Mouse (Mus musculus) inflammation-experienced regulatory T-cells, adult 6 months (primary cell): ENCODE results near the gene Rabl6. TPM values are rescaled to one million over a fixed set of nuclear protein-coding genes. Genes with fewer than 3 reads are reported as not detected.

ENCODE experiments used
- ATAC-seq: one replicate; pipeline ENCODE4 v1.8.0; 2017
- polyA plus RNA-seq, 3 experiments: library from polyadenylated mRNA; unstranded; fragments of 100-300 nt; shearing (Covaris generic); gene quantifications; one replicate each; pipeline ENCODE4 v1.2.1; 2017

Rabl6 gene
- 10 to 100 TPM; 14.0 to 28.3 (median 18.0) TPM for polyA plus RNA-seq

DNA sequence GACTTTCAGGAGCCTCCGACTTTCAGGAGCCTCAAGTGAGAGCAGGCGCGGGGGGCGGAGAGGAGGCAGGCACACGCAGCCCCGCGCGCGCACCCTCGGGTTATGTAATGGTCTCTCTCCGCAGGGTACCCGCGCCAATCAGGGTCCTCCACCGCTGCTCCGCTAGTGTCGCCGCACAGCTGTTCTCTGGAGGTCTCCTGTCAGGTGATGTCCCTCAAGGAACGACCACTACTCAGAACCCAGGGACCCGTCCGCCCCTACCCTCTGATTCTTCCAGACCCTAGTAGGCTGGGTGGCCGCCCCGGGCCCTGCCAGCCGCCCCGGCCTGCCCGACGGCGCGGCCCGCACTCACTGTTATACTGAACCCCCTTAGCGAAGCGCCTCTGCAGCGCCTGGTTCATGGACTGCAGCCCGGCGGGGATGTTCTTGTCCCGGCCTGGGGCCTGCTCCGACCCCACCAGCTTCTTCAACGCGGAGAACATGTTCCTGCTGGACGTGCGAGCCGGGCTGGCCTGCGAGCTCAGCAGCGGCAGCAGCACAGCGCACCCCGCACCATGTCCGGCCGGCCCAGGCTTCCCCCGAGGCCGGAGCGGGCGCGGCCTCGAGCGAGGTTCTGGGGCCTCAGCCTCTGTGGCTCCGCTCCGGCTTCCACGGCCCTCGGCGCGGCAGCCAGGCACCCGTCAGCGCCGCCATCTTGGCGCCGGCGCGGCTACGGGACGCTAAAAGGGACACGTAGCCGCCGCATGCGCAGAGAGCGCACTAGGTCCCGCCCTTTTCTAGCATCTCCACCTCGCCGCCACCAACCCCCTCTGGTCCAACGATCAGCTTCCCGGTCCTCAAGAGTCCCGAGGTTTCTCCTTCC, at the start of gene Rabl6:
TSS of gene Rabl6 (minus strand) at position 761 of the 862 bp plus-strand sequence.
- peak; percentile 78 for ATAC-seq

- ATAC-seq, result no peak
These were observed 49.3 kb upstream of the Rabl6 start, which contains the start of gene Lcn5 for GRCm38 (mm10) chr2:25657652-25658051. Lcn5 (plus strand) TSS chr2:25657952.

GRCm38 (mm10) chr2:25657246-25657645, 48.9 kb upstream of the Rabl6 start:
- ATAC-seq, result no peak

DNA sequence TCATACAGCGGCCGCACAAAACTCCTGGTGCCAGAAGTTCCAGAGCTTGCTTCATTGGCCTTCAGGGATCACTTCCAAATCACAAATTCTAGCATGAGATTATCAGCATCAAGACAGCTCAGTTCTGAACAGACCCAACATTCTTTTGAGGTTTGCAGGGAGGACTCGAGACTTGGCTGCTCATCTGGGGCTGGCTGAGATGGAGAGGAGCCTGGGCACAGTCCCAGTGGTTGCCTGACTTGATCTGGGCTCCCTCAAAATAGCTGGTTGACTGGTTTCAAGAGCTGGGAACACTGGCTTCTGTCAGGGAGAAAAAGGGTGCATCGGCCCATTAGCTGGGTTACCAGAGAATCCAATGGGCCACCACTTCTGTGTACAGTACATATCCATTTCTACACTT, 48.4 kb upstream of the Rabl6 start:
- no peak for ATAC-seq

GRCm38 (mm10) chr2:25654502-25654901, 46.2 kb upstream of the Rabl6 start:
- ATAC-seq, result no peak

GRCm38 (mm10) chr2:25652902-25653301, 44.6 kb upstream of the Rabl6 start, which contains the start of gene Lcn8:
Lcn8 (plus strand) TSS chr2:25653120.
- ATAC-seq, result no peak

- no peak for ATAC-seq
These were observed 31.6 kb upstream of the Rabl6 start for GRCm38 (mm10) chr2:25639890-25640289.

GRCm38 (mm10) chr2:25634046-25634445, 25.7 kb upstream of the Rabl6 start:
- no peak for ATAC-seq

GRCm38 (mm10) chr2:25633616-25634015, 25.3 kb upstream of the Rabl6 start:
- ATAC-seq, result no peak

GRCm38 (mm10) chr2:25628738-25629137, 20.4 kb upstream of the Rabl6 start:
- ATAC-seq, result no peak

DNA sequence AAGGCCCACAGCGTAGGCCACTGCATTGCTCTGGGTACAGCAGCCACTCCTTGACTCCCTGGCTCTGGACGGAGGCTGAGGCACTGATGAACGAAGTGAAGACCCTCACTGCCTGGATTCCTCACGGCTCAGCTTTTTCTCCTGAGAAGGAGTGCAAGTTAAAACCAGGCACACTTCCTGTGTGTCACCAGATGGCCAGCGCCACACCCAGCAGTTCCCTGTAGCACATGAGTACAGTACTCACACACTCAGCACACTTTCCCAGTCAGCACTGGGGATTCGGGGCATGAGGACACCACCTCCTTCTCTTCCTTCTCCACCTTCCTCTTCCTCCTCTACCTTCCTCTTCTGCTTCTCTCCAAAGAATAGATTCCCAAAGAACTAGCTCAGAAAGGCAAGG, 19.5 kb upstream of the Rabl6 start, which contains the start of gene Fcna:
TSS of gene Fcna (minus strand) at position 220 of the 400 bp plus-strand sequence.
- ATAC-seq, result no peak

DNA sequence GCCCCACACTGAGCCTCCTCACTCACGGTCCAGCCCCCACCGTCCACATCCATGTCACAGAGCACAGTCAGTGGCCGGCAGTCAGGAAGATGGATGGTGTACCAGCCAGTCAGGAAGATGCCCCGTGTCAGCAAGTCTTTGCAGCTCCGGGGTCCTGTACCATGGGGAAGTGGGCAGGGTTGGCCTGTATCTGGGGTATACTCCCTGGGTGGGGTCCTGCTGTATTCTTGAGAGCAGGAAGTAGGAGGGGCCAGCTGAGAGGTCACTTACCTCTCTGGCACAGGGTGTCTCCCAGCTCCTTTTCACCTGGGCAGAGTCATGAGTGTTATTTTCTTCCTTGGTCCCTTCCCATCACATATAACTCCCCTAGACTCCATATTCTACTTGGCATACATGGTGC, 17.7 kb upstream of the Rabl6 start:
- no peak for ATAC-seq

GRCm38 (mm10) chr2:25621229-25622200, 13.2 kb upstream of the Rabl6 start, which contains the start of gene Tmem141:
Tmem141 (minus strand) TSS chr2:25622005.
- ATAC-seq, result no peak

- no peak for ATAC-seq
These were observed 12.5 kb upstream of the Rabl6 start for GRCm38 (mm10) chr2:25620852-25621228.

GRCm38 (mm10) chr2:25620386-25620785, 12.1 kb upstream of the Rabl6 start:
- peak; percentile 46 for ATAC-seq

DNA sequence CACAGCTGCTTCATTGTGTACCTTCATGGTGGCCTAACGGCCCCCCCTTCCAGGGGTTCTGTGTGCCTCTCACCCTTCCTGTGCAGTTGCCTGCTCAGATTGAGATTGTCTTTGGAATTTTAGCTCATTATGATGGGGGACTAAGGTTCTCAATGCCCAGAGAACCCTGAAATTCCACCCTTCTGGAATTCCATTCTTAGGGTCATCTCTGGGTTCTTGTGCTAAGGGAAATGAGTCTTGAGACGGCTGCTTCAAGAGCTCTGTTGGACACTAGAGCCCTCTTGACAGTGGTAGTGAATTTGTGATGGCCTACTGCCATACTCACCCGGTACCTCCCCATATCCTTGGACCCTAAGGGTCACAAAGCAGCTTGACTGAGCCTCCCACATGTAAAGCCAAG, 9.3 kb upstream of the Rabl6 start, which contains the start of gene Ccdc183:
TSS of gene Ccdc183 (minus strand) at position 101 of the 400 bp plus-strand sequence.
- no peak for ATAC-seq

DNA sequence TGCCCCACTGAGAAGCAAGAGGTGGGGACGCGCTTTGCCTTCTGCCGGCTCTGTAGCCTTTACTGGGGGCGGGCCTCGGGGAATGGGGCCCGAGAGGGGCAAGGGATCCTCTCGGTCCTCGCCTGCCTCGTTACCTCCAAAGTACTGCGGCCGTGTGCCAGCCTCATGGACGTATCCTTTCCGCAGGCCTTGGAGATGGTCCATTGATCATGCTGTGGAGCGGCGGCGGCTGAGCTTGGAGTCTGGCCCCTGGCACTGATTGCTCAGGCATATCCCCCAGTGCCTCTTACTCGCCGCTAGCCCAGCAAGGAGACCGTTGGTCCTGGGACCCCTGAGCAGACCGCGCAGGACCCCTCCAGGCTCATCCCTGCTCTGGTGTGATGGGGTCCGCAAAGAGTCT, 8.1 kb upstream of the Rabl6 start:
- ATAC-seq, result no peak

GRCm38 (mm10) chr2:25608671-25609070, 350 bp upstream of the Rabl6 start:
- no peak for ATAC-seq

GRCm38 (mm10) chr2:25602526-25602925, 5.8 kb downstream of the Rabl6 start:
- ATAC-seq, result no peak

- ATAC-seq, result no peak
These were observed 8.3 kb downstream of the Rabl6 start for GRCm38 (mm10) chr2:25600037-25600436.

- no peak for ATAC-seq
These were observed 9.6 kb downstream of the Rabl6 start for GRCm38 (mm10) chr2:25598749-25599148.

- no peak for ATAC-seq
These were observed 11.4 kb downstream of the Rabl6 start for GRCm38 (mm10) chr2:25596765-25597510.
